Mouse (Mus musculus): ENCODE results near the gene Shbg. TPM values are rescaled to one million over a fixed set of nuclear protein-coding genes. Genes with fewer than 3 reads are reported as not detected.

The Shbg gene
- total RNA-seq, 1 experiment from 2014 or later, result not detected

- no peak for ATAC-seq (ENCODE audit: extremely low read depth, insufficient number of reproducible peaks, low FRiP score, poor library complexity, severe bottlenecking)
Observed at GRCm38 (mm10) chr11:69580572-69581146, 37.0 kb downstream of the Shbg start.

DNA sequence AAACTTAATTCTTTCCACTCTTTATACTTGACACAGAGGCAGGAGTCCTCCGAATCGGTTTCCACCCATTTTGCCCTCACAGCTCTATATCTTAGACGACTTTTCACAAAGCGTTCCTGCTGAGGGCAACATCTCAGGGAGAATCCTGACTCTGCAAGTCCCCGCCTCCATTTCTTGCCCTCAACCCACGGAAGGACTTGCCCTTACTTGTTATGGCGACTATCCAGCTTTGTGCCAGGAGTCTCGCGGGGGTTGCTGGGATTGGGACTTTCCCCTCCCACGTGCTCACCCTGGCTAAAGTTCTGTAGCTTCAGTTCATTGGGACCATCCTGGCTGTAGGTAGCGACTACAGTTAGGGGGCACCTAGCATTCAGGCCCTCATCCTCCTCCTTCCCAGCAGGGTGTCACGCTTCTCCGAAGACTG lies 37.6 kb downstream of the Shbg start, which contains the start of the genes Wrap53 and Trp53:
Gene Wrap53, minus strand, starts transcription at position 165 of the 424 bp plus-strand sequence.
Gene Trp53, plus strand, starts transcription at position 269 of the 424 bp plus-strand sequence.
- peak; percentile 77 for ATAC-seq (ENCODE audit: extremely low read depth, insufficient number of reproducible peaks, low FRiP score, poor library complexity, severe bottlenecking)

DNA sequence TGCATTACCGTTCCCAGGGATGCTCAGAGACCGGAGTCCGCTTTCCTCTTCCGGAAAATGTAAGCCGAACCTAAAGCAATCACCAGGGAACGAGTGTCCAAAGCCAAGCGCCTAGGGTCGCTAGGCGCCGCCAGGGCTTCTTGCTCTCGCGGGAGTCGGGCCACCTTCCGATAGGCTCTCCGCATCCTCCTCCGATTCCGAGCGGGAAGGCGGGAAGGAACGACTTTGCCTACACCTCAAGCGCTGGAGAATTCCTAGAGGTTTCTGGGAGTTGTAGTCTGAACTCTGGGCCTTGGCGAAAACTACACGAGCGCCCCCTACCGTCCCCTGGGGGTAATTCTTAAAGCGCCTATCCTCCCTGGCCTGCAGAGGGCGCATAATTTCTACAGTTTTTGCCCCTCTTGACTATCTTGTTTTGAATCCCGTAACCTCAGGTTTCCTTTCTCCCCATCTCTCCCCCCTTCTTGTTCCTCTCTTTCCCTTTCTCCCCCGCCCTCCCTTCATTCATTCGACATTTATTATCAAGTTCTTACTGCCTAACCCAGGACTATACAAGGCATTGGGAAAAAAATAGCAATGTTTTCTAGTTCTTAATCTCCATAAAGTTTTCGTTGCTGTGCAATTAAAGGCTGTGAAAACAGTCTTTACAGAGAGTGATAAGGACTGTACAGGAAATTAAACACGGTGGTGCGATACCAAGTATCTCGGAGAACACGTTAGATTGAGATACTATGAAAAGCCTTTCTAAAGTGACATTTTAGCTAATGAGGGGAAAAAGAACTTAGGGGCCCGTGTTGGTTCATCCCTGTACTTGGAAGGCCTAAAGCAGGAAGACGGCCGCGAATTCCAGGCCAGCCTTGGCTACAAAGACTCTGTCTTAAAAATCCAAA lies 38.3 kb downstream of the Shbg start:
- ATAC-seq (ENCODE audit: extremely low read depth, insufficient number of reproducible peaks, low FRiP score, poor library complexity, severe bottlenecking), result peak; percentile 70

GRCm38 (mm10) chr11:69578301-69578700 lies 39.4 kb downstream of the Shbg start:
- ATAC-seq (ENCODE audit: extremely low read depth, insufficient number of reproducible peaks, low FRiP score, poor library complexity, severe bottlenecking), result no peak

DNA sequence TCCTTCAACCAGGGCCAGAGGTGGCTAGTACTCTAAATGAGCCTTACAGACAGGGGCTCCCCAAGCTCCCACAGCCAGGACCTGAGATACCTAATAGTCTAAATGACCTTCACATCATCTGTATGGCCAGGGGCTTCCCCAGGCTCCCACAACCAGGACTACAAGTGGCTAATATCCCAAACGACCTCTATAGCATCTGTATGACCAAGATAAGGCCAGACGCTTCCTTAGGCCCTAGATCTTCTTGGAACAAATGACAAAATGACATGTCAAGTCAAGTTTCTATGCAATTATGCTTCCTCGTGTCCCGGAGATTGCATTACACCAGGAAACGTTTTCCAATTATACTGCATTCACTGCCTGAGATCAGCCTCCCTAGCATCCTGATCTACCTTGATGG lies 41.4 kb downstream of the Shbg start:
- ATAC-seq (ENCODE audit: extremely low read depth, insufficient number of reproducible peaks, low FRiP score, poor library complexity, severe bottlenecking), result no peak

- no peak for ATAC-seq (ENCODE audit: extremely low read depth, insufficient number of reproducible peaks, low FRiP score, poor library complexity, severe bottlenecking)
Observed at GRCm38 (mm10) chr11:69575220-69575619, 42.5 kb downstream of the Shbg start.

DNA sequence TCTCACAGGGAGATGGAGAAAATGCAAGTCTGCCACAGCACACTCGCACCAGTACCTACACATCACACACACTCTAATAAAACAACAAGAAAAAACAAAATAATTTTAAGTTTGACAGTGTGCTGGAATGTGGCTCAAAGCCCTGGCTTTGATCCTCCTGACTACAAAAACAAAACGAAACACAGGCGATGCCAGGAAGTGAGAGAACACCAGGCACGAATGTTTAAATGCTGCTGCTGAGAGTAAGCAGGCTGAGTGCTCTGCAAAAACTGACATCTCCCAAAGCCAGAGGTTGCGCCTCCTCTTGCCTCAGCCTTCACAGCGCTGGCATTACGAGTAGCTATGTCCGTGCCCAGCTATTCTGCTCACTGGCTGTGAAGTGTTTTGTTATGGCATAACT lies 52.6 kb downstream of the Shbg start:
- ATAC-seq (ENCODE audit: extremely low read depth, insufficient number of reproducible peaks, low FRiP score, poor library complexity, severe bottlenecking), result no peak

Other genes with a start within 250 kb of the Shbg start
- gene Chd3, start 248.5 kb downstream of the Shbg start, total RNA-seq (2017), result 152 and 159 TPM in 2 replicates
- gene Naa38, start 222.4 kb downstream of the Shbg start, total RNA-seq (2017), result 34.1 and 39.9 TPM in 2 replicates
- gene Cyb5d1, start 222.3 kb downstream of the Shbg start, total RNA-seq (2017), result 53.2 and 64.2 TPM in 2 replicates
- gene Tmem88, start 219.7 kb downstream of the Shbg start, total RNA-seq (2017), result 2.7 and 3.3 TPM in 2 replicates
- 18.4 and 23.8 TPM in 2 replicates for gene Kdm6b, start 204.2 kb downstream of the Shbg start, total RNA-seq (2017)
- 0.12 TPM in 1 of 2 replicates, not detected in the other for gene Dnah2, start 68.8 kb downstream of the Shbg start, total RNA-seq (2017)
- gene Efnb3, start 57.7 kb downstream of the Shbg start, total RNA-seq (2017), result 0.47 and 0.49 TPM in 2 replicates
- 3.8 and 8.0 TPM in 2 replicates for gene Wrap53, start 37.6 kb downstream of the Shbg start, total RNA-seq (2017)
- 38.3 and 39.8 TPM in 2 replicates for gene Trp53, start 37.5 kb downstream of the Shbg start, total RNA-seq (2017)
- not detected in 2 replicates for gene Atp1b2, start 12.0 kb downstream of the Shbg start, total RNA-seq (2017)
- gene Sat2, start 4.1 kb upstream of the Shbg start, total RNA-seq (2017), result not detected in 2 replicates
- 75.8 and 86.1 TPM in 2 replicates for gene Fxr2, start 15.1 kb upstream of the Shbg start, total RNA-seq (2017)
- gene Sox15, start 37.4 kb upstream of the Shbg start, total RNA-seq (2017), result 1.5 and 2.1 TPM in 2 replicates
- 35.6 and 41.3 TPM in 2 replicates for gene Mpdu1, start 44.7 kb upstream of the Shbg start, total RNA-seq (2017)
- gene Cd68, start 48.2 kb upstream of the Shbg start, total RNA-seq (2017), result 82.6 and 91.5 TPM in 2 replicates
- gene Eif4a1, start 54.5 kb upstream of the Shbg start, total RNA-seq (2017), result 265 and 300 TPM in 2 replicates
- gene Senp3, start 64.2 kb upstream of the Shbg start, total RNA-seq (2017), result 92.3 and 106 TPM in 2 replicates
- 3.3 and 3.7 TPM in 2 replicates for gene Tnfsf13, start 67.9 kb upstream of the Shbg start, total RNA-seq (2017)
- 0.70 and 0.74 TPM in 2 replicates for gene Tnfsf12, start 77.9 kb upstream of the Shbg start, total RNA-seq (2017)
- gene Tnfsfm13, start 78.2 kb upstream of the Shbg start, total RNA-seq (2017), result 0.58 and 0.86 TPM in 2 replicates
- gene Polr2a, start 140.7 kb upstream of the Shbg start, total RNA-seq (2017), result 40.2 and 59.4 TPM in 2 replicates
- gene Slc35g3, start 144.1 kb upstream of the Shbg start, total RNA-seq (2017), result not detected in 2 replicates
- gene Zbtb4, start 148.0 kb upstream of the Shbg start, total RNA-seq (2017), result 22.0 and 27.8 TPM in 2 replicates
- 3.5 and 5.3 TPM in 2 replicates for gene Chrnb1, start 178.0 kb upstream of the Shbg start, total RNA-seq (2017)
- gene Fgf11, start 184.0 kb upstream of the Shbg start, total RNA-seq (2017), result not detected in 2 replicates
- gene Tmem102, start 187.7 kb upstream of the Shbg start, total RNA-seq (2017), result 0.58 TPM in 1 of 2 replicates, not detected in the other
- not detected in 2 replicates for gene Gm39566, start 197.4 kb upstream of the Shbg start, total RNA-seq (2017)
- gene Spem2, start 200.6 kb upstream of the Shbg start, total RNA-seq (2017), result 0.47 TPM in 1 of 2 replicates, not detected in the other
- not detected in 2 replicates for gene Spem1, start 204.3 kb upstream of the Shbg start, total RNA-seq (2017)
- gene Nlgn2, start 219.9 kb upstream of the Shbg start, total RNA-seq (2017), result 0.12 TPM in 1 of 2 replicates, not detected in the other
- 9.1 and 13.3 TPM in 2 replicates for gene Tmem256, start 220.6 kb upstream of the Shbg start, total RNA-seq (2017)
- gene Plscr3, start 228.5 kb upstream of the Shbg start, total RNA-seq (2017), result 4.4 and 5.0 TPM in 2 replicates
- not detected in 2 replicates for gene Tnk1, start 240.8 kb upstream of the Shbg start, total RNA-seq (2017)